Mouse (Mus musculus): Measurements from ENCODE around the gene Lap3. TPM values are rescaled to one million over a fixed set of nuclear protein-coding genes. Genes with fewer than 3 reads are reported as not detected.

The Lap3 gene
- total and polyA plus RNA-seq, 3 experiments, result 108 to 167 (median 130) TPM

- H3K27ac ChIP-seq (ENCODE audit: insufficient read depth, low read depth), result peak within 1 kb of the TSS; percentile 7; the same call in 1 of the 2 replicates
- peaks cover 23% of the 10 kb centered on the region for H3K79me2 ChIP-seq (replicated peaks; ENCODE audit: control insufficient read depth, extremely low read depth, insufficient read depth, poor library complexity, severe bottlenecking)
- H3K4me2 ChIP-seq (ENCODE audit: insufficient read depth, low read depth, poor library complexity, severe bottlenecking), result peak within 1 kb of the TSS; percentile 83
- H3K4me1 ChIP-seq (ENCODE audit: control insufficient read depth in 1 of 2, insufficient read depth in 2 of 2), result peaks cover 8 to 27% of the 10 kb centered on the region in 2 experiments
- peak; percentile 83 for DNase-seq (ENCODE audit: extremely low read depth)
- no peaks in the 10 kb centered on the region for H3K27me3 ChIP-seq (replicated peaks)
- H3K9me3 ChIP-seq (replicated peaks; ENCODE audit: low read length), result no peaks in the 10 kb centered on the region
- H3K36me3 ChIP-seq (replicated peaks in 1 of 2; ENCODE audit: control insufficient read depth in 1 of 2, insufficient read depth in 1 of 2, low read length in 1 of 2), result peaks cover 16 to 59% of the 10 kb centered on the region in 2 experiments
- dilution Hi-C loops (cut with MboI; ENCODE audit: extremely low pct_ligation_motif_present, extremely low pct_unique_long_range_greater_than_20kb, low sequenced_read_pairs), result no loop called here
- TF ChIP-seq KAT2A (IDR thresholded peaks at IDR 0.05; ENCODE audit: insufficient replicate concordance, low read length) (0 out of 2 replicates have a peak, but pooled peaks have one; percentile 50), SMC3 (IDR thresholded peaks at IDR 0.05; ENCODE audit: low read depth, low read length) (no peak), UBTF (IDR thresholded peaks at IDR 0.05; ENCODE audit: low read depth, low read length) (no peak), ELF1 (IDR thresholded peaks at IDR 0.05; ENCODE audit: low read depth, low read length) (peak; percentile 84), BHLHE40 (IDR thresholded peaks at IDR 0.05; ENCODE audit: low read depth, low read length) (peak; percentile 85), NRF1 (IDR thresholded peaks at IDR 0.05; ENCODE audit: low read depth, low read length) (peak; percentile 90), POLR2AphosphoS2 (IDR thresholded peaks at IDR 0.05; ENCODE audit: low read depth, low read length) (peak; percentile 78; the same call in 1 of the 2 replicates), NELFE (IDR thresholded peaks at IDR 0.05; ENCODE audit: low read depth, low read length) (peak; percentile 89), POLR2A (IDR thresholded peaks at IDR 0.05; ENCODE audit: low read depth, low read length) (peak; percentile 80), ZMIZ1 (IDR thresholded peaks at IDR 0.05; ENCODE audit: low read depth, low read length) (peak; percentile 73; the same call in 1 of the 2 replicates), MYC (IDR thresholded peaks at IDR 0.05; ENCODE audit: low read depth, low read length) (no peak; the same call in 1 of the 2 replicates), MXI1 (IDR thresholded peaks at IDR 0.05; ENCODE audit: low read depth, low read length) (peak; percentile 76; the same call in 1 of the 2 replicates), USF2 (conservative IDR thresholded peaks at IDR 0.05; ENCODE audit: low read depth, low read length) (peak; percentile 98), ZNF384 (IDR thresholded peaks at IDR 0.05; ENCODE audit: low read depth, low read length) (no peak), USF1 (IDR thresholded peaks at IDR 0.05; ENCODE audit: low read depth, low read length) (peak; percentile 98), TCF12 (IDR thresholded peaks at IDR 0.05; ENCODE audit: low read depth, low read length) (peak; percentile 93), MAX (IDR thresholded peaks at IDR 0.05; ENCODE audit: low read length) (peak; percentile 97), SIN3A (IDR thresholded peaks at IDR 0.05; ENCODE audit: low read length) (peak; percentile 94), RCOR1 (conservative IDR thresholded peaks at IDR 0.05; ENCODE audit: low read depth, low read length) (0 out of 2 replicates have a peak, but pooled peaks have one; percentile 23), HCFC1 (IDR thresholded peaks at IDR 0.05; ENCODE audit: low read depth, low read length) (peak; percentile 84), PAX5 (IDR thresholded peaks at IDR 0.05; ENCODE audit: low read length) (no peak)
- in situ Hi-C loops (cut with MboI; ENCODE audit: low pct_ligation_motif_present, low pct_unique_long_range_greater_than_20kb, low sequenced_read_pairs), result no loop called here
- H3K9ac ChIP-seq (ENCODE audit: insufficient read depth, low read depth), result peak within 1 kb of the TSS; percentile 93
- H3K4me3 ChIP-seq (replicated peaks in 1 of 3; ENCODE audit: low read depth in 2 of 3, low read length in 2 of 3, poor library complexity in 1 of 3), result peak within 1 kb of the TSS; percentile 90 to 94 (median 91)
Measured at GRCm38 (mm10) chr5:45519960-45520808, 27.0 kb downstream of the Lap3 start, which contains the start of gene Med28. Gene Med28, plus strand, starts transcription at chr5:45520229.

All from CH12.LX (cell line).